Mouse (Mus musculus) erythroblast, embryonic 14.5 days (primary cell): ENCODE measurements at regions not wholly inside any gene's neighbourhood (a gene's known extent, or its start where the extent isn't known, plus 50 kb on each side); places are given as distances from the start of the nearest gene placed in this dataset.

Experiments used
- H3K27me3 ChIP-seq: 2 replicates; pipeline ENCODE4 v1.6.1; 2012; ENCODE audit warnings: inconsistent platforms; ENCODE audit not compliant: control insufficient read depth
- H3K36me3 ChIP-seq: 2 replicates; pipeline ENCODE4 v1.6.1; 2012; ENCODE audit warnings: mild to moderate bottlenecking, inconsistent platforms; ENCODE audit not compliant: control insufficient read depth
- H3K4me1 ChIP-seq: 2 replicates; pipeline ENCODE4 v1.6.1; 2012; ENCODE audit warnings: inconsistent platforms; ENCODE audit not compliant: control insufficient read depth
- H3K4me3 ChIP-seq: replicated peaks from 2 replicates; pipeline ENCODE3; 2012; ENCODE audit warnings: moderate library complexity, mild to moderate bottlenecking, inconsistent platforms
- H3K9me3 ChIP-seq: 2 replicates; pipeline ENCODE4 v1.6.1; 2012; ENCODE audit warnings: low read length, inconsistent platforms, mixed read lengths; ENCODE audit not compliant: control insufficient read depth
- GATA1 ChIP-seq: IDR thresholded peaks from 2 replicates; pipeline ENCODE4 v1.6.1; 2012; ENCODE audit warnings: low read length, inconsistent platforms, mixed read lengths
- TAL1 ChIP-seq: IDR thresholded peaks from 3 replicates; pipeline ENCODE4 v1.6.1; 2012; ENCODE audit warnings: low read length, inconsistent platforms, mixed read lengths

DNA sequence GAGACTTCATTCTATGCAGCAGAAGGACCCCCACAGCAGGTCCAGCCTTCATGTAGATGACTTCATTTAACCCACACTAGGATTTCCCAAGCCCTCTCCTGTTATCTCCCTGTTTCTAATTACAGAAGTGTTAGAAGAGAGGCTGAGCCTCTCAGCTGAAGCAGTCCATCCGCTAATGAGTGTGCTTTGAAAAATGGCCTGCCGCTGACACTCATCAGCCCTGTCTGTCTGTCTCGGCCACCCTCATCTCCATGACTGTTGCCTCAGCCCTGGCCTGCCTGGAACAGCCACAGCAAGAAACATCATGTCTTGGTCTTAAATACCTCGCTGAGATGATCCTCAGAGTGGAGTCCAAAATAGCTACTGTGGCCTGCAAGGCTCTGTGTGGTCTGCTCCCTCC lies 273.1 kb downstream of the Slc30a10 start:
- Histone ChIP-seq H3K4me1 (peaks cover 44% of the 10 kb centered on the region), H3K4me3 (no peak overlapping the region), H3K9me3 (no peaks in the 10 kb centered on the region), H3K27me3 (no peaks in the 10 kb centered on the region), H3K36me3 (no peaks in the 10 kb centered on the region)
- TF ChIP-seq TAL1 (no peak), GATA1 (no peak)

DNA sequence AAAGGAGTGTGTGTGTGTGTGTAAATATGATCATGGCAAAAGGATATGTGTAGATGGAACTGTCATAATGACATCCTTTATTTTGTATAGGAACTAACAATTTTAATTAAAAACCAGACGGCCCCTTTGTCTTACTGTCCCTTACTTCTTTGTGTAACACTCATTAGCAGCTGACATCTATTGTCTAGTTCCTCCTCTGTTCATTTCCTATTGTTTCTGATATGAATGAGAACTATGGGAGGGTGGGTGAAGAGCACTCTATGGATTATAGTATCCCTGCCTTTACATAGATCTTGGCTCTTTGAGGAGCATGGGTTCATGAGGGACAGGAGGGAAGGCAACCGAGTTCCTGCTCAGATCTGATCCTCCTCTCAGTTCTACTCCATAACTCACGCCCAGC lies 273.8 kb downstream of the Slc30a10 start:
- Histone ChIP-seq H3K9me3 (no peaks in the 10 kb centered on the region), H3K4me1 (peaks cover 49% of the 10 kb centered on the region), H3K36me3 (no peaks in the 10 kb centered on the region), H3K27me3 (no peaks in the 10 kb centered on the region), H3K4me3 (no peak overlapping the region)
- TF ChIP-seq TAL1 (no peak), GATA1 (no peak)

DNA sequence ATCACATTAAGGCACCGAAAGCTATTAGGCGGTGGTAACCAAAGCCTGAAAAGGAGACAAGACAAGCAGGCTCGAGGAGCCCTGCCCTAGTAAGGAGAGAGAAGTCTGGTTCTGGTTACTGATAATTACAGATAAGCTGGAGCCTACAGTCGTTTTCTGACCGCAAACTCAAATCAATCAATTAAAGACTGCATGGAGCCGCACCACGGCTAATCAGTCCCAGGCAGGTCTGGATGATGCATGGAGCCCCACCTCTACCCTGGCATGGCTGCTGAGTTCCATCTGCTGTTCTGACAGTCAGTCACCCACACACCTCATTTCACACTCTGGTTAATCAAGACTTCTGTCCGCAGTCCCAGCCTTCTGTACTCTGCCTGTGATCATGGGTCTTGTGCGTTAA lies 276.4 kb downstream of the Slc30a10 start:
- no peaks in the 10 kb centered on the region for H3K36me3 ChIP-seq
- no peaks in the 10 kb centered on the region for H3K9me3 ChIP-seq
- no peaks in the 10 kb centered on the region for H3K27me3 ChIP-seq
- TF ChIP-seq GATA1 (peak; percentile 56), TAL1 (peak; percentile 73)
- peaks cover 51% of the 10 kb centered on the region for H3K4me1 ChIP-seq
- H3K4me3 ChIP-seq, result peak overlapping the region; percentile 40

DNA sequence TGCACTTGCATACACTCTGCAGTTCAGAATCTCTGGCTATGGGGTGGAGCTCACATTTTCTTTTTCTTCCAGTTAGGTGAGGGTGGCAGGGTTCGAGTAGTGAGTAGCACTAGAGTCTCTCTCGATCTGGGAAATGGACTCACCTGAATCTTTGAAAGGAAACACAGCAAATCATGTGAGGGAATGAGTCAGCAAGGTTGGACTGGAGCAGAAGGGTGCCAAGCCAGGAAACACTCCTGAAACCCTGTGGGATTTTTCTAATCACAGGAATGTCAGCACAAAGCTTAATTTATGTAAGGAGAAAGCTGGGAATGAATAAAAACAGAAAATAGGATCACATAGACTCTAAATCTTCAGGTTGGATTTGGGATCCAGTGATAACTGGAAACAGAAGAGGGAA lies 282.1 kb downstream of the Slc30a10 start:
- Histone ChIP-seq H3K9me3 (no peaks in the 10 kb centered on the region), H3K4me1 (peaks cover 20% of the 10 kb centered on the region), H3K36me3 (no peaks in the 10 kb centered on the region), H3K4me3 (no peak overlapping the region), H3K27me3 (no peaks in the 10 kb centered on the region)
- TF ChIP-seq TAL1, result no peak
- TF ChIP-seq GATA1, result no peak

DNA sequence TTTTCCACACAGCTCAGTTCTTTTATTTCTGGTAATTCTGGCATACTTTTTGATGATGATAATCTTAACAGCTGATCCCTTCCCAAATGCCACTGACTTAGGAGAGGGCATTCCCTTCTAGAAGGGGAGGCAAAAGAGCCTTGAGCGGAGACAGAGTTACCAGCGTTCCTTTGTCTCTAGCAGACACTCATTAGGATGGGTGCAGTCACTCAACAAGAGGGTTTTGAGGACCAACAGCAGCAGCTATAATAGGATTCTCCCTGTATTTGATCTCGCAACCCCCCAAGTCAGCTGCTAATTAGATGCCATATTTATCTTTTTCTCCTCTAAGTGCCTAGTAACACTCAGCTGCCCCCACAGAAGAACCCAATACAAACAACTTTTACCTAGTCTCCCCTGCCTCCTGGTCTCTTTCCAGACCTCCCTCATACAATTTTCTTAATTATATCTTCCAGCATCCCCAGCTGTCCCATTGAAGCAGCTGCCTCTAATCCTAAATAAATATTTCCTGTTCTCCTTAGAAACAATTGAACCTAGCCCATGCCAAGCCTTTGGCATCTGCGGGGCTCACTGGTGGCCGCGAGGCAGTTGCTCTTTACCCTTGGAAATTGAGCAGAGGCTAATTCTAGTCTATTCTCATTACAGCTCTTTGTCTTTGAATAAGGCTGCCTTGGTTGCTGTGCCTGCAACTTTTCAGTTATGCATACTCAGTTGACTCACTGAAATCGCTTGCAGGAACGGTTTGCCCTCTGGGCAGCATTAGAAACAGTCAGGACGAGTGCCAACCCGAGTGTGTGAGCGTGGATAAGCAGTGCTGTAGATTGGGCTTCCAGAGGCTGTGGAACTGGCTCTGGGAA lies 286.6 kb downstream of the Slc30a10 start:
- Histone ChIP-seq H3K36me3 (no peaks in the 10 kb centered on the region), H3K4me3 (no peak overlapping the region), H3K4me1 (peaks cover 4% of the 10 kb centered on the region), H3K27me3 (no peaks in the 10 kb centered on the region), H3K9me3 (no peaks in the 10 kb centered on the region)
- TF ChIP-seq GATA1 (no peak), TAL1 (no peak)

DNA sequence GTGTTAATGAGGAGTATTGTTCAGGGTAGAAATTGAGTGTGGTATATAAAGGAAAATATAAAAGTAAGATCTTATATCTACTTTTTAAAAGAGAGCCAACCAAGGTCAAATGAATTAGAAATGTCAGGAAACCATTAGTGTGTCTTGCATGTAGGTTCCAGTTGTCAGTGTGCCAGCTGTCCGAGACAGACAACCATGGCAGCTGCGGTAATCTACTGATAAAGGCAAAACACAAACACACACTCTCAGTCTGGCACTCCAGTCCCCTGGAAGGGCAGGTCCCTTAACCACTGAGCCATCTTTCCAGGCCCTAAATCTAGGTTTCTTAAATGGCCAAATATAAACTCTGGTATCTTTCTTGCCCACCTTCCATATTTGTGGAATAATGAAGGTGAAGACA lies 294.6 kb downstream of the Slc30a10 start:
- H3K4me3 ChIP-seq, result no peak overlapping the region
- H3K36me3 ChIP-seq, result no peaks in the 10 kb centered on the region
- H3K27me3 ChIP-seq, result no peaks in the 10 kb centered on the region; the same call in 1 of the 2 replicates
- TF ChIP-seq GATA1 (no peak), TAL1 (no peak)
- no peaks in the 10 kb centered on the region for H3K9me3 ChIP-seq
- H3K4me1 ChIP-seq, result no peaks in the 10 kb centered on the region

DNA sequence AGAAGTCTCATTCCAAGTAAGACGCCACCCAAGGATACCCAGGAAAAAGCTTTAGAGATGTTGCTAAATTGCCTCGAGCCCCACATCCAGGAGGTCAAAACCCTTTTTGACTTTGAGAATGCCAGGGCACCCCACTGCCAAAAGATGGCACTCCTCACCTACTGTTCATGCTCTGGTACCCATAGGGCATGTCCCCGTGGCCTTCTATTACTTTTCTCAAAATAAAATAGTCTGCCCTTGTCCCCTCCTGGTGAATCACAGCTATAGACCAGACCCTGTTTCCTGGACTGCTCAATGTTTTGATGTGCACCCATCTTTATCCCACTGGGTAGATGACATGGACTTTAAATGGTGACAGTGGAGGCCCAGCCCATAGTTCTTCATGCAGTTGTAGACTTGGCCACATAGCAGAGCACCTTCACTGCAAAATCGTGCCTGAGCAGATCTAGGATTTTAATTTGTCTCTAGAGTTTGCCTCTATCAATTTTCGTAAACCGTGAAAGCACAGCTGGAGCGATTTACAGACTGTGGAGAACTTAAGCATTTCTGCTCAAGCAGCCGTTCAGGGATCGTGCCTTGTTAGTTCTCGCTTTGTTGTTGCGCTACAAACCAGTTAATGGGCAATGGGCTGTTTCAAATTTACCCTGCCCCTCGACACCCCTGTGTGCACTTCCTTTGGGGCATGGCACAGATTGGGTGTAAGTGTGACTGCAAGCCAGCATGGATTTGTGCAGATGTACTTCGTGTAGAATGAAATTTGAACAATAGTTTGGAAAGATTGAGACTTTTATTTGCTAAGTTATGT lies 300.0 kb downstream of the Slc30a10 start:
- TF ChIP-seq TAL1, result no peak
- TF ChIP-seq GATA1, result no peak
- no peaks in the 10 kb centered on the region; the same call in 1 of the 2 replicates for H3K27me3 ChIP-seq

DNA sequence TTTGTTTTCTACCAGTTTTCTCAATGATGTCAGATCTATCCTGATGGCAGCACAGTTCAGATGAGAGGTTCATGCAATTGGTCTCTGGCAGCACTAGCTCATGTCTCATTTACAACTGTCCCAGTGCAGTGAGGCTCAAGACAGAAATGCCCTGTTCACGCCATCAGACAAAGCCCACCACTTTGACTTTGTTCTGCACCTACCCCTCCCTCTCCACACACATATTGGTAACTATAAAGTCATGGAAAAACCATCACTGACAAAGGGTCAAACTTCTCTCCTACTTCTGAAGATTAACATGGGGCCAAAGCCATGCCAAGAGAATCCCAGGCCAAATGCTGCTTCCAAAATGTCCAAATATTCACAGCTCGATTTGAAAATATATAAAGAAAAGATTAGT lies 302.7 kb downstream of the Slc30a10 start:
- Histone ChIP-seq H3K36me3 (no peaks in the 10 kb centered on the region), H3K27me3 (no peaks in the 10 kb centered on the region), H3K4me1 (no peaks in the 10 kb centered on the region), H3K9me3 (no peaks in the 10 kb centered on the region), H3K4me3 (no peak overlapping the region)
- no peak for TF ChIP-seq TAL1
- TF ChIP-seq GATA1, result no peak

More for the DNA sequence above, 300.0 kb downstream of the Slc30a10 start:
- Histone ChIP-seq H3K9me3 (no peaks in the 10 kb centered on the region), H3K4me1 (no peaks in the 10 kb centered on the region), H3K4me3 (no peak overlapping the region), H3K36me3 (no peaks in the 10 kb centered on the region)

DNA sequence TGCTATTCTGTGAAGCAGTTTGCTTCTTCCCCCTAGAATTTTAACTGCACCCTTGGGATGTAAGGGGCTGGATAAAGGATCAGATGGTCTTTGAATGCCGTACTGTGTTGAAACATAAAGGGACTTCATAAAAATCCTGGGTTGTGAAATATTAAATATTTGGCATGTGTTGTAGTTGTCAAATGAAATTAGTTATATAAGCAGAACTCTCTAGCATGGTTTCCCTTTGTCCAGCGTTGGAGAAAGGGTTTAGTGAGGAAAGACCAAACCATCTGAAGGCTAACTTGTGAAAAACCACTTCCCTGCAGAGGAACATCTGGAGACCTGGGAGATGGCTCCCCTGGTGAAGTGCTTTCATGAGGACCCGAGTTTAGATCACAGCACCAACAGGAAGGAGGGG lies 319.6 kb downstream of the Slc30a10 start:
- H3K9me3 ChIP-seq, result no peaks in the 10 kb centered on the region
- no peaks in the 10 kb centered on the region for H3K36me3 ChIP-seq
- TF ChIP-seq TAL1 (no peak), GATA1 (no peak)
- H3K27me3 ChIP-seq, result 0 out of 2 replicates have a peak, but pooled peaks cover 2% of the 10 kb centered on the region
- H3K4me1 ChIP-seq, result no peaks in the 10 kb centered on the region
- no peak overlapping the region for H3K4me3 ChIP-seq
